Mouse (Mus musculus) spleen, postnatal 14 days (tissue): ENCODE measurements around the gene Apol7e.
"Not testable (repeated sequence)": the region's sequence is repeated elsewhere in the genome, so short reads cannot be mapped to it uniquely, and the experiment has no call there.

Source experiments
- DNase-seq, 2 experiments: peaks; one replicate each; pipeline ENCODE4 v3.0.0; 2021 to 2022; ENCODE audit warnings: low spot score in 2 of 2

Apol7e gene

GRCm38 (mm10) chr15:77698656-77699055, at the start of gene Apol7e:
Gene Apol7e, plus strand, starts transcription at chr15:77698857.
- not testable (repeated sequence) for DNase-seq

GRCm38 (mm10) chr15:77651143-77651542, 47.5 kb upstream of the Apol7e start:
- not testable (repeated sequence) for DNase-seq

GRCm38 (mm10) chr15:77659773-77660172, 38.9 kb upstream of the Apol7e start:
- DNase-seq = not testable (repeated sequence)

DNA sequence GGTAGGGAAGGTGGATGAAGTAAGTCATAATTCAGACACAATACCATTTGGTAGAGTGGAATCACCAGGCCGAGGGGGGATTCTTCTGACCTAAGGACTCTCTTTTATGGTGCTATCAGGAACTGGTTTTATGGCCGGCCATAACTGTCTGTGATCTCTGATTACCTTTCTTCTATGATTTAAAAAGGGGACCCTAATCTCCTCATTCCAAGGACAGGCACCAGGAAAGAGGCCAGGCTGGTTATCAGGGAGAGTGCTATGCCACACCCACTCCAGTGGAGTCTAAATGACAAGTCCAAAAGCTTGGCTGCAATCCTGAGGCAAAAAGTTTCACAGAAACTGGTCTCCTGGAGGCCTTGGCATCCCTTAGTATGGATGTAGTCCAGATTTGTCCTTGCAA, 36.8 kb upstream of the Apol7e start:
- DNase-seq = not testable (repeated sequence)

GRCm38 (mm10) chr15:77674081-77674480, 24.6 kb upstream of the Apol7e start:
- DNase-seq = not testable (repeated sequence)

- DNase-seq = peak in 1 of 2 experiments; percentile 12
These were observed 14.7 kb upstream of the Apol7e start for GRCm38 (mm10) chr15:77683944-77684343.

DNA sequence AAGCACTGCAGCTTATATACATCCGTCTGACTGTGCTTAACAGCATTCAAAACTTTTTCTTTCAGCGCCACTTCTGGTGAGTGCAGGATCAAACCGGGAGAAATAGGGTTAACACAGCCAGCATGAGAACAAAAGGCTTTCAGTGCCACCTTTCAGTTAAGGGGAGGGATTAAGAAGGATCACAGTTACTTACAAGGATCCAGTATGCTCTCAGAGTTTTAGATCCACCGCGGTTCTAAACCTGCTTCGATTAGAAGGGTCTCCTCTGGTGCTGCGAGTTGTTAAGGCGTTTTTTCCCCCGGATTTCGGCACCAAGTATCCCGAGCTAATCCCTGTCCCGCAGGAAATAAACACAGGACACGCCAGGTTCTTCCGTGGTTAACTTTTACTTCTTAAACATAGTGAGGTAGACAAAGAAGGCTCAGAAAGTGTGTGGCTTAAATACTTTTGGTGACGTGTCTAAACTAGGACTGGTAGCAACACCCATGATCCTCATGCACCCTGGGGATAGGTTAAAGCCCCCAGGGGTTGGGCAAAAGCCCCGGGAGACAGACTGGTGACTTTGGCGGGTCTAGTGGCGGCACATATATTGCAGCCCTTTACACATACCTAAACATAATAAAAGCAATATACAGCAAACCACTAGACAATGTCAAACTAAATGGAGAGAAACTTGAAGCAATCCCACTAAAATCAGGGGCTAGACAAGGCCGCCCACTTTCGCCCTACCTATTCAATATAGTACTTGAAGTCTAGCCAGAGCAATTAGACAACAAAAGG, 6.9 kb upstream of the Apol7e start:
- not testable (repeated sequence) for DNase-seq

DNA sequence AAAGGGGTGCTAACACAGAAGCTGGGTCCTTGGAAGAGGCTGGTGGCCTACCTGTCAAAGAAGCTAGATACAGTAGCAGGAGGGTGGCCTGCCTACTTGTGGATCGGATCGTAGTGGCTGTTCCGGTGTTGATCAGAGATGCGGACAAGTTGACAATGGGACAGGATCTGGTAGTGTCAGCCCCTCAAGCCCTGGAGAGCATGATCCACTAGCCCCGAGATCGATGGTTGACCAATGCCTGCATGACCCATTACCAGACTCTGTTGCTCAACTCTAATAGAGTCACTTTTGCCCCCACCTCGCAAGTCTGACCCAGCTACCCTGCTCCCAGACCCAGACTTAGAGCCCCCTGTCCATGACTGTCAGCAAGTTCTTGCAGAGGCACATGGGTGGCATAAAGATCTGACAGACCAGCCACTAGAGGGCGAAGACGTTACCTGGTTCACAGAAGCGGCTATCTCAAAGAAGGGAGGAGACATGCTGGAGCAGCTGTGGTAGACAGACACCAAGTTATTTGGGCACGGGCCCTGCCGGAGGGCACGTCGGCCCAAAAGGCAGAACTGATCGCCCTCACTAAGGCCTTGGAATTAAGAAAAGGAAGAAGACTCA, 3.9 kb upstream of the Apol7e start:
- peak; percentile 2 to 8 for DNase-seq

DNA sequence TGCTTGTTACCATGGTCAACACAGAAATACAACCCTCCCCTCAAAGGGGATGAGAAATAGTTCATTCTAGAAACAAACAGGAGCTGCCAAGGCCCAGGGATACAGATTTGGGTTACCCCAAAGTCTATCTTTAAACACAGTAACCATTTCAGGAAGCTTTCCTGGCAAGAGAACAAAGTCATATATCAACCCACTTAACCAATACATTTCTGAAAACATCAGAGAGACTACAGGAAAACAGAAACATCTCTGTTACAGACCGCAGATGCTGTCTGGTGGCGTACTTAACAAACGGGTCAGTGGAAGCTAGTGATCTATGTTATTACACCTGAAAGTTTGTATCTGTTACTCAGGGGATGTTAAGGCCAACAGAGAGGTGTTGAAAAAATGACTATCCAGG, 6.6 kb downstream of the Apol7e start:
- not testable (repeated sequence) for DNase-seq

GRCm38 (mm10) chr15:77708936-77709335, 10.3 kb downstream of the Apol7e start:
- not testable (repeated sequence) for DNase-seq

- DNase-seq = not testable (repeated sequence)
These were observed 19.6 kb downstream of the Apol7e start for GRCm38 (mm10) chr15:77718240-77718639.

DNA sequence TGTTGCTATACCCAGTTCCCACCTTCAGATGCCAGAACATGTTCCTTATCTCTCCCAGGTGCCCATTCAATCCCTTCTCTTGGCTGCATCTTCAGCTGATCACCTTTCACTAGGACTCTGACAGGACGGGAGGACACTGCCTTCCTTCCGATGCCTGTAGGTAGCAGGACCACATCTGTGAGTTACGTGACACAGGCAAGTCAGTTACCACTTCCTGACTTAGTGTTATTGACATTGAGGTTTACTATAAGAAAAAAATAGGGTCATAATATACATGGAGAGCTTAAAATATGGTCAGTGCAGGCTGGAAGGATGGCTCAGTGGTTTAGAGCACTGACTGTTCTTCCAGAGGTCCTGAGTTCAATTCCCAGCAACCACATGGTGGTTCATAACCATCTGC, 22.9 kb downstream of the Apol7e start:
- not testable (repeated sequence) for DNase-seq

DNA sequence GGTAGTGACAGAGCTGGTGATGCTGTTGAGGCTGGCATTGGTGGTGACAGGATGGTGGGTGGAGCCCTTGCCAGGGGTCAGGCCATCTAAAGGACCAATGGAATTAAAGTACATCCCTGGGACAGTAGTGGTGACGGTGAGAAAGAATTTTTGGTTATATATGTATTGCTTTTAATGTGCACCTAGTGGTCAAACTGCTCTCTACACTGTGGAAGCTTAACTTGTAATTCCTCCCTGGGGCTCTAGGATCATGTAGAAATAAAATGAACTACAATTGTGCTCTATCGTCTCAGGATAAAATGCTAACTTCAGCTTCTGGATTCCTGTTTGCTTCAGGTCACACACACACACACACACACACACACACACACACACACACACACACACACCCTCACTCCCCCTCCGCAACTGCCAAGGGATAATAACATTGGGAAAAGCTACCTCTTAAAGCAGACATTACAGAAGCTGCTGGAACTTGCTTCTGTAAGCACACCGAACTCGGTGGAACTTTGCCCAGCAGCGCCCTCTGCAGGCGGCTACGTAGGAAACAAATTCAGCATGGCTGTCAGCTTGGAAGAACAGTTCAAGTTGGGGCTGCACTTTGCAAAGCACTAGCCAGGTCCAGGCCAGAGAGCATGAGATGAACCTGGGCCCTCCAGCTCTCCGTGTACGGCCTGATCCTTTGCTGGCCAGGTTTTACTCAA, 25.7 kb downstream of the Apol7e start:
- DNase-seq = not testable (repeated sequence)

- DNase-seq = not testable (repeated sequence)
These were observed 26.9 kb downstream of the Apol7e start for GRCm38 (mm10) chr15:77725393-77726020.

GRCm38 (mm10) chr15:77727139-77727538, 28.5 kb downstream of the Apol7e start:
- DNase-seq = not testable (repeated sequence)

GRCm38 (mm10) chr15:77727745-77728144, 29.1 kb downstream of the Apol7e start:
- not testable (repeated sequence) for DNase-seq

- DNase-seq = not testable (repeated sequence)
These were observed 30.1 kb downstream of the Apol7e start, which contains the start of gene Apol9b for GRCm38 (mm10) chr15:77728739-77729138. Gene Apol9b, plus strand, starts transcription at chr15:77729039.

DNA sequence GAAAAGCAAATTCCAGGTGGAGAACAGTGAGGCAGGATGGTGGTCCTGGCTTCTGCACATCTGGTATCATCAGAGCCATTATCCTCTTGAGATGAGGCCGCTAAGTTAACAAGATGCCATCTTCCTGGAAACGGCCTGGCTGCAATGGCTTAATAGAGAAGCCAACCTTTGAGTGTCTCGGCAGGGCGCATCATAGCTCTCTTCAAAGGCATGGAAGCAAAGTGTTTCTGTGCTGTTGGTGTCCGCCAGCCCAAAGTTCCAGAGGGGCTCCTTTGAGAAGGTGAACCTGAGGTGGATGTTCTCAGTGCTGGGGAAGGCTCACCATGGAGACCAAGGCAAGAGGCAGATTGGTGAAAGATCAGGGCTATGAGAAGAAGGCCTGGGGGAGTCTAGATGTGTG, 32.9 kb downstream of the Apol7e start:
- DNase-seq = no peak

- not testable (repeated sequence) for DNase-seq
These were observed 34.2 kb downstream of the Apol7e start for GRCm38 (mm10) chr15:77732851-77733250.

- DNase-seq = not testable (repeated sequence)
These were observed 34.7 kb downstream of the Apol7e start for GRCm38 (mm10) chr15:77733380-77733779.

DNA sequence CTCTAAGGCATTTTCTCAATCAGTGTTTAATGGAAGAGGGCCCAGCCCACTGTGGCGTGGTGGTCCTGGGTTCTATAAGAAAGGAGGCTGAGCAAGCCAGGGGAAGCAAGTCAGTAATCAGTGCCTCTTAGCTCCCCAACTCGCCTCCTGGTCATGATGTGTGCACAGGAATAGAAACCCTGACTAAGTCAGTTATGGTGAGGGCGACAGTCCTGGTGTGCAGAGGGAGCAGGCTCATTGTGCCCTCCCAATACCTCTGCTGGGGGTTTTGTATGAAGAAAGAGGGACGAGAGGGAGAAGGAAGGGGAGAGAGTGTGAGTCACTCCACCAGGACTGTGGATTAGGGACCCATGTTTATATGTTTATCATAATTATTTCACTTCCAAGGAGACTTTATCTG, 35.2 kb downstream of the Apol7e start:
- not testable (repeated sequence) for DNase-seq
